Mouse (Mus musculus) midbrain, embryonic 15.5 days (tissue): ENCODE measurements around the gene Gm10447. TPM values are rescaled to one million over a fixed set of nuclear protein-coding genes. Genes with fewer than 3 reads are reported as not detected.
A peak's percentile ranks its signal among the peaks of the same experiment; 100 is the strongest.

Experiments
- ATAC-seq: fragments of 200-750 bp; cut with Nextera tagmentation; replicated peaks from 2 replicates; pipeline ENCODE4 v1.8.0; 2017; ENCODE audit warnings: moderate TSS enrichment
- H3K27ac ChIP-seq: fragments of 300-500 bp; sonication (generic); 2 replicates; pipeline ENCODE4 v1.5.1; 2015; ENCODE audit warnings: mild to moderate bottlenecking, inconsistent platforms
- H3K27me3 ChIP-seq: fragments of 300-500 bp; sonication (generic); replicated peaks from 2 replicates; pipeline ENCODE4 v1.6.1; 2015; ENCODE audit warnings: inconsistent platforms
- H3K36me3 ChIP-seq: fragments of 300-500 bp; sonication (generic); replicated peaks from 2 replicates; pipeline ENCODE4 v1.6.1; 2015; ENCODE audit warnings: inconsistent platforms
- H3K4me1 ChIP-seq: fragments of 300-500 bp; sonication (generic); 2 replicates; pipeline ENCODE4 v1.6.1; 2015; ENCODE audit warnings: inconsistent platforms
- H3K4me2 ChIP-seq: fragments of 300-500 bp; sonication (generic); 2 replicates; pipeline ENCODE4 v1.6.1; 2015; ENCODE audit warnings: inconsistent platforms, mild to moderate bottlenecking, moderate library complexity
- H3K4me3 ChIP-seq: fragments of 300-500 bp; sonication (generic); 2 replicates; pipeline ENCODE4 v1.5.1; 2015; ENCODE audit warnings: mild to moderate bottlenecking, inconsistent platforms
- H3K9ac ChIP-seq: fragments of 300-500 bp; sonication (generic); 2 replicates; pipeline ENCODE4 v1.6.1; 2015; ENCODE audit warnings: mild to moderate bottlenecking, inconsistent platforms
- H3K9me3 ChIP-seq: fragments of 300-500 bp; sonication (generic); 2 replicates; pipeline ENCODE4 v1.6.1; 2016; ENCODE audit warnings: inconsistent platforms
- WGBS: fragments of 180-500 bp; shearing (Covaris S2); methylation state at CpG from one replicate; pipeline ENCODE4 v1.1.7; 2015; ENCODE audit warnings: mixed read lengths; 5-methylcytosine and 5-hydroxymethylcytosine counted together
- polyA plus RNA-seq: library from polyadenylated mRNA; unstranded; fragments of >200 nt; fragmentation: Nextera tagmentation; extraction: Ambion mirVana; gene quantifications from 2 replicates; pipeline ENCODE4 v1.2.1, GENCODE M21; 2015

Gm10447 gene
- polyA plus RNA-seq, 1 experiment from 2014 or later, result not detected

- Histone ChIP-seq H3K36me3 (no peaks in the 10 kb centered on the region), H3K9me3 (no peaks in the 10 kb centered on the region), H3K4me2 (no peak overlapping the region), H3K4me3 (no peak overlapping the region), H3K27ac (no peak overlapping the region), H3K27me3 (peaks cover 28% of the 10 kb centered on the region), H3K4me1 (peaks cover 7% of the 10 kb centered on the region), H3K9ac (no peak overlapping the region)
- WGBS, result 88% methylated on average over 5 of the region's 5 CpGs
- no peak for ATAC-seq
Observed at GRCm38 (mm10) chr11:53489007-53489406, 32.1 kb upstream of the Gm10447 start.

GRCm38 (mm10) chr11:53486822-53487594 lies 30.1 kb upstream of the Gm10447 start:
- Histone ChIP-seq H3K27ac (no peak overlapping the region), H3K27me3 (peaks cover 37% of the 10 kb centered on the region), H3K9me3 (no peaks in the 10 kb centered on the region), H3K4me1 (peaks cover 7% of the 10 kb centered on the region), H3K4me3 (peak overlapping the region; percentile 26), H3K4me2 (peak overlapping the region; percentile 54), H3K9ac (peak overlapping the region; percentile 23; the same call in 1 of the 2 replicates), H3K36me3 (no peaks in the 10 kb centered on the region)
- WGBS, result 12% methylated on average over 27 of the region's 27 CpGs
- peak; percentile 54; the same call in 1 of the 2 replicates for ATAC-seq

- WGBS, result 69% methylated on average over 3 of the region's 3 CpGs
- no peak overlapping the region for H3K9ac ChIP-seq
- peaks cover 7% of the 10 kb centered on the region for H3K4me1 ChIP-seq
- H3K36me3 ChIP-seq, result no peaks in the 10 kb centered on the region
- H3K4me3 ChIP-seq, result no peak overlapping the region
- H3K27me3 ChIP-seq, result peaks cover 42% of the 10 kb centered on the region
- no peaks in the 10 kb centered on the region for H3K9me3 ChIP-seq
- H3K27ac ChIP-seq, result no peak overlapping the region
- no peak; the same call in 1 of the 2 replicates for ATAC-seq
- H3K4me2 ChIP-seq, result no peak overlapping the region
Observed at GRCm38 (mm10) chr11:53486351-53486750, 29.4 kb upstream of the Gm10447 start.

- 45% methylated on average over 3 of the region's 3 CpGs for WGBS
- ATAC-seq, result no peak
- Histone ChIP-seq H3K4me2 (no peak overlapping the region), H3K9ac (no peak overlapping the region), H3K4me1 (peaks cover 7% of the 10 kb centered on the region), H3K27ac (no peak overlapping the region), H3K4me3 (no peak overlapping the region), H3K36me3 (no peaks in the 10 kb centered on the region), H3K27me3 (peaks cover 47% of the 10 kb centered on the region), H3K9me3 (no peaks in the 10 kb centered on the region)
Observed at GRCm38 (mm10) chr11:53485719-53486118, 28.8 kb upstream of the Gm10447 start.

- Histone ChIP-seq H3K4me1 (peaks cover 27% of the 10 kb centered on the region), H3K4me3 (no peak overlapping the region), H3K4me2 (no peak overlapping the region), H3K27ac (no peak overlapping the region), H3K9me3 (no peaks in the 10 kb centered on the region), H3K36me3 (no peaks in the 10 kb centered on the region), H3K9ac (no peak overlapping the region), H3K27me3 (peaks cover 66% of the 10 kb centered on the region)
- WGBS, result 82% methylated on average over 9 of the region's 9 CpGs
- ATAC-seq, result no peak
Observed at GRCm38 (mm10) chr11:53483159-53483891, 26.4 kb upstream of the Gm10447 start.

- no peaks in the 10 kb centered on the region for H3K36me3 ChIP-seq
- H3K4me2 ChIP-seq, result no peak overlapping the region
- peaks cover 59% of the 10 kb centered on the region for H3K27me3 ChIP-seq
- peaks cover 23% of the 10 kb centered on the region for H3K4me1 ChIP-seq
- H3K27ac ChIP-seq, result no peak overlapping the region
- no peak for ATAC-seq
- no peak overlapping the region for H3K4me3 ChIP-seq
- no peak overlapping the region for H3K9ac ChIP-seq
- 75% methylated on average over 4 of the region's 4 CpGs for WGBS
- no peaks in the 10 kb centered on the region for H3K9me3 ChIP-seq
Observed at GRCm38 (mm10) chr11:53481088-53481730, 24.3 kb upstream of the Gm10447 start.

GRCm38 (mm10) chr11:53479783-53480301 lies 22.9 kb upstream of the Gm10447 start, which contains the start of the genes Gm9945 and Sowaha:
Gene Gm9945, plus strand, starts transcription at chr11:53480166.
Gene Sowaha, minus strand, starts transcription at chr11:53480274.
- peak within 1 kb of the TSS; percentile 88 for H3K4me2 ChIP-seq
- H3K4me3 ChIP-seq, result peak within 1 kb of the TSS; percentile 53
- H3K36me3 ChIP-seq, result no peaks in the 10 kb centered on the region
- H3K27ac ChIP-seq, result no peak within 1 kb of the TSS
- 3% methylated on average over 40 of the region's 40 CpGs for WGBS
- H3K9ac ChIP-seq, result peak within 1 kb of the TSS; percentile 41
- peak; percentile 66 for ATAC-seq
- H3K27me3 ChIP-seq, result peaks cover 49% of the 10 kb centered on the region
- no peaks in the 10 kb centered on the region for H3K9me3 ChIP-seq
- peaks cover 33% of the 10 kb centered on the region for H3K4me1 ChIP-seq

GRCm38 (mm10) chr11:53479171-53479782 lies 22.4 kb upstream of the Gm10447 start:
- ATAC-seq, result peak; percentile 17
- H3K4me3 ChIP-seq, result peak overlapping the region; percentile 53
- no peaks in the 10 kb centered on the region for H3K36me3 ChIP-seq
- peak overlapping the region; percentile 41 for H3K9ac ChIP-seq
- peaks cover 33% of the 10 kb centered on the region for H3K4me1 ChIP-seq
- 2% methylated on average over 62 of the region's 62 CpGs for WGBS
- H3K27ac ChIP-seq, result no peak overlapping the region
- peaks cover 49% of the 10 kb centered on the region for H3K27me3 ChIP-seq
- H3K4me2 ChIP-seq, result peak overlapping the region; percentile 88
- no peaks in the 10 kb centered on the region for H3K9me3 ChIP-seq

- Histone ChIP-seq H3K9me3 (no peaks in the 10 kb centered on the region), H3K4me2 (peak overlapping the region; percentile 88), H3K9ac (peak overlapping the region; percentile 41; the same call in 1 of the 2 replicates), H3K36me3 (no peaks in the 10 kb centered on the region), H3K27me3 (peaks cover 46% of the 10 kb centered on the region), H3K4me1 (peaks cover 33% of the 10 kb centered on the region), H3K27ac (no peak overlapping the region), H3K4me3 (peak overlapping the region; percentile 53)
- peak; percentile 35; the same call in 1 of the 2 replicates for ATAC-seq
- 7% methylated on average over 76 of the region's 79 CpGs for WGBS
Observed at GRCm38 (mm10) chr11:53478383-53479170, 21.7 kb upstream of the Gm10447 start.

- H3K4me2 ChIP-seq, result no peak overlapping the region
- no peak overlapping the region for H3K4me3 ChIP-seq
- H3K36me3 ChIP-seq, result no peaks in the 10 kb centered on the region
- H3K27me3 ChIP-seq, result peaks cover 42% of the 10 kb centered on the region
- peaks cover 33% of the 10 kb centered on the region for H3K4me1 ChIP-seq
- no peak overlapping the region for H3K9ac ChIP-seq
- no peaks in the 10 kb centered on the region for H3K9me3 ChIP-seq
- H3K27ac ChIP-seq, result no peak overlapping the region
- 44% methylated on average over 7 of the region's 7 CpGs for WGBS
- ATAC-seq, result no peak
Observed at GRCm38 (mm10) chr11:53477833-53478232, 20.9 kb upstream of the Gm10447 start.

- Histone ChIP-seq H3K4me2 (peak overlapping the region; percentile 42), H3K9me3 (no peaks in the 10 kb centered on the region), H3K27ac (peak overlapping the region; percentile 78), H3K27me3 (peaks cover 35% of the 10 kb centered on the region), H3K4me1 (peaks cover 37% of the 10 kb centered on the region), H3K9ac (no peak overlapping the region; the same call in 1 of the 2 replicates), H3K4me3 (peak overlapping the region; percentile 25), H3K36me3 (no peaks in the 10 kb centered on the region)
- ATAC-seq, result no peak
- 7% methylated on average over 8 of the region's 8 CpGs for WGBS
Observed at GRCm38 (mm10) chr11:53475620-53476019, 18.7 kb upstream of the Gm10447 start.
